Mouse (Mus musculus) embryo, embryonic 10 days (tissue): ENCODE measurements around the gene Pgm1.

Source experiments
- DNase-seq: peaks from one replicate; pipeline ENCODE4 v3.0.0-alpha.2; 2015; ENCODE audit warnings: low spot score

The Pgm1 gene

DNA sequence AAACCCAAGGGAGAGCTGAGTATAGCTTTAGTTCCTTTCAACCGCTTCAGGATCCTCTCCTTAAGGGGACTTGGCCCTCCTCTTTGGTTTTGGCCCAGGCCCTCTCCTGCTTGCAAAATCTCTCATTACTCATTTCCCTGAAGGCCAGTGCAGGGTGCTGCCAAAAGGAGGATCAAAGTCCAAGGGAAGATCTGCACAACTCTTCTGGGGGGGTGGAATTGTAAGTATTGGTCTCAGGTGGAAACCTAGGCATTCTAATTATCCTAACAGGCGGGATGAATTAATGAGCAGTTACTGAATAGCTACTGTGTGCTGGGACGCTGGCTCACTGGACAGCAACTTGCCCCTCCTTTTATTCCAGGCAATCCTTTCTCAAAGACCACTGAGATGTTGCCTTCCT, 82.3 kb downstream of the Pgm1 start:
- no peak for DNase-seq

DNA sequence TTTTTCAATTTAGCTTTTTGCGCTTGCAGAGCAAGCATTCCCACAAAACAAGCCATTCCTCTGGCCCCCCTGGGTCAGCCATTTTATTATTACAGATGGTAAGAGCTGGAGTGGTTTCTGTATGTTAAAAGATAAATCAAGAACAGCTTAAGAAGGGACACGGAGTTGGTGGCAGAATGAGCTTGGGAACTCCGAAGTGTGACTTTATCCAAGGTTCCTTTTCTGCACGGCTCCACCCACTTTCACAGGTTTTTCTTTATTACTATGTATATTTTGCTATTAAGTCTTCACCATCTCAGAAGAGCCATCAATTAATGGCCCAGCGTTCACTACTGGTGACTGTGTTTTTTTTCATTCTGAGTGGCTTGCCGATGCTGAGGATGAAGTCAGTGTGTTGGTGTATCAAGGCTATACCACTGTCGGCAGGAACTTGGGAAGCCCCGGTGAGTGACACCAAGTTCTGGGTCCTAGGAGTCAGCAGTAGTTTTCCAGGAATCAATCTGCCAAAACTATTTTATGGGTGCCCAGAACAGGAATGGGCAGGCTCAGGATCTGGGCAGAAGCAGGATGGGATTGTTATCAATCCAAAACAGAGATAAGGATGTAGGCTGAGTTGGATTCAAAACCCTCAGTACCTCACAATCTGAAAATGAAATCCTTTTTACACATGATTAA, 83.3 kb downstream of the Pgm1 start:
- DNase-seq, result no peak

DNA sequence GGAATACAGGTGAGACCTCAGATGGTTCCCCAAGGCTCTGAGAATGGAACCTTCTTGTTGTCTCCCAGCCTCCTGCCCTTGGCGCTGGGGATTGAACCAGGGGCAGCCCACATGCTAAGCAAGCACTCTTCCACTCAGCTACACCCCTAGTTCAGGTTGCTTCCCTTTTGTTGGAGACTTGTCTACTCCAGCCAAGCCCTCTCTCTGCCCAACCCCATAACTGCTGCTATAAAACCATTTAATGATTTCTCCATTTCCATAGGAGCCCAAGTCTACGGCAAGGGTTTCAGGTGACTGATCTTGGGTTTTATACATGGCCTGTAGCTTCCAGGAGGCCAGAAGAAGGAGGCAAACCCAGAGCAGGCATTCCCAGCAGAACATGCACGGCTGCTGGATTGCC, 98.6 kb downstream of the Pgm1 start:
- DNase-seq, result no peak

DNA sequence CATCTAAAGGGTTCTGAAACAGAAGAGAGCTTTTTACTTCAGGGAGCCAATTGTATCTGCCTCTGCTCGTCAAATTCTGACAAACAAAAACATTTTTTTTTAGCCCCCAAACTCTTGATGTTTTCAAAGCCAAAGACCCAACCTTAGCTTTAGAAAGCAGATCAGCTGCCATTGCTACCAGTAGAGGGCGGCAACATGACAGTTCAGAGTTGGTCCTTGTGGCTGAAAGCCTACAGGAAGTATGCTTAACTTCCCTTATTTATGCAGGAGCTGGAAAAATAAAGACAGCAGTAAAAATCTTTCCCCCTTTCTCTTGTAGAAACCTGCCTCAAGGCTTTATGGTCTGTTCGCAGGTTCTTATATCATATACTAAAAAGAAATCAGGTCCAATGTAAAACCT, 99.4 kb downstream of the Pgm1 start:
- peak; percentile 92 for DNase-seq

DNA sequence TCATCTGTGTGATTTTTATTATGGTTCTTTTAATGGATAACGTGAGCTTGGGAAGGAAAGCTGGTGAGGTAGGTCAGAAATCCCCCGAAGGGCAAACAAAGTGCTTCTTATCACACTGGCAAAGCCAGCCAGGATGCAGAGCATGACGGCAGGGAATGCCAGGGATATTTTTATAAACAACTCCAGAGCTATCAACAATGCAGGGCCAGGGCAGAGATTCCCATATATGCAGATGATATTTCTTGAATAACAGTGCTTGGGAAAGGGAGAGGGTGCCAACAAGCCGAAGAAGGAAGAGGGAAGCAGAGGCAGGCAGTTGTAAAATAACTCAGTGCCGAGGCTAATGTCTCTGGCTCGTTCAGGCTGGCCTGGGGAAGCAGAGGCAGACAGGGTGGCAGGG, 102.1 kb downstream of the Pgm1 start:
- DNase-seq, result no peak

DNA sequence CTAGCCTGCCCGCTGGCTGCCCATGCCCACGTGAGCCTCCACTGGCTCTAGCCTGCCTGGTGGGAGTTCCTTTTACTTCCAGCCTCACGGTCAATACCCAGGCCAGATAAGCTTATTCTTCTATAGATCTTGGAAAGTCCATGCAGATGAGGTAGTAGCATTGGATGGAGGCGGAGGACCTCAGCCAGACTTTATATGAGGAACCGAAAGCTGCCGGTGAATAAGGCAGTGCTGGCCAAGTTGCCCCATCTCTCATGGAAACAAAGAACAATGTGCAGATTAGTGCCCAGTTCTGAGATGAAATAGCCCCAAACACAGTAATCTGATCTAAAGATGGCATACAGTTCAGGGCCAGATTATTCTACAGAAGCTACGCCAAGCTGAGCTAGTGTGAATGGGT, 103.4 kb downstream of the Pgm1 start:
- DNase-seq, result no peak

DNA sequence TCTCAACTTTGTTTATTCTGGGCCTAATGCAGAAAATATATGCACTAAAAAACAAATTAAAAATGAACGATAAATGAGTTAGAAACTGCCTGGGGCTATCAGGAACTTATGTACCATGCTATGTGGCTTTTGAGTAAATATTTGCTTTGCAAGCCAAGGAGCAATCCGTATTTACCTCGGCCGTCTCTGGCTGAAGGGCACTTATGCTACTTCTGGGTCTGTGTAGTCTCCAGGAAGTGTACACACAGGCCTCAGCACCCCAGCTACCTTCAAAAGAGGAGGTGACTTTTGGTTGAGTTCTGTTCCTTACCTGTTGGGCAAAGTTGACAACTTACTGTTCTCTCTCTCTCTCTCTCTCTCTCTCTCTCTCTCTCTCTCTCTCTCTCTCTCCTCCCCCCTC, 104.7 kb downstream of the Pgm1 start:
- no peak for DNase-seq

DNA sequence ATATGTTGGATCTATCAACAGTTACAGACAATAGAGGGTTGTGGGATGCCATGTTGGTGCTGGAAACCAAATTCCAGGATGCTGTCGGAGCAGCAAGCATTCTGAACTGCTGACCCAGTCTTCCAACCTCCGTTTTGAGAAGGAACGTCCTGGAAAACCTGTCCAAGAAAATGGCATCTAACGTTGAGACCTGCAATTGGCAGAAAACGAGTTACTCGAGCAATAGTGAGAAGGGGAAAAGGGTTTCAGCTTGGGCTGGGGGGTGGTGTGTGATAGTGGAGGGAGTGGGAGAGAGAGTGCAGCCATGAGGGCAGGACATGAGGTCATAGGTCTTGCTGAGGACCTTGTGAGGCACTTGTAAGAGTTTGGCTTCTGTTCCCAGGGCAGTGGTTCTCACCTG, 105.8 kb downstream of the Pgm1 start:
- DNase-seq, result no peak

DNA sequence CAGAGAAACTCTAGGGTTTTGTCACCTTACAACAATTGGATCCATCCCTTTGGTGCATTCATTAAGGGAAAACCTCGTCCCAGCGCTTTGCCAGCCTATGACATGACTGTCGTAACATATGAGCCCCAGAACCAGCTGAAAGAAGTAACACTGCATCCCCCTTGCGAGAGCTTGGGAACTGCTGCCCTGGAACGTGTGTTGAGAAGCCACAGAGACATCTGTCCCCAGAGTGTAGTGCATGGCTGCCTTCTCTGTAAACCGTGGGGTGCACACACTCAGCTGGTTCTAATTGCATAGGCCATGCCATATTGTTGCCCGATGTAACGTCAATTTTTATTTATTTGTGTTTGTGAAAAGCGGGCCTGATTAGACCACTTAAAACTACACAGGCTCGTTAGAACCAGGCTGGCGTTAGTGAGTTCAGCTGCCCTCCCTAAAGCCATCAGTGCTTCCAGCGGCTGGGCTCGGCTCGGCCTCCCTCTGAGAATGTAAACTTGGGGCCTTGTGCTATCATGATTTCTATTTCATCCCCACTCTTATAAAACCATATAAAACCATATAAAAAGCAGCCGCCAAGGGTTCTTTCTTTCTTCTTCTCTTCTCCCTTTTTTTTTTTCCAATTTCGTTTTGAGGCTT, 106.8 kb downstream of the Pgm1 start:
- DNase-seq, result peak; percentile 23
